Mouse (Mus musculus): ENCODE data around the gene Gapdhs. TPM values are rescaled to one million over a fixed set of nuclear protein-coding genes. Genes with fewer than 3 reads are reported as not detected.

The Gapdhs gene
- polyA plus RNA-seq, 1 experiment, result not detected

DNA sequence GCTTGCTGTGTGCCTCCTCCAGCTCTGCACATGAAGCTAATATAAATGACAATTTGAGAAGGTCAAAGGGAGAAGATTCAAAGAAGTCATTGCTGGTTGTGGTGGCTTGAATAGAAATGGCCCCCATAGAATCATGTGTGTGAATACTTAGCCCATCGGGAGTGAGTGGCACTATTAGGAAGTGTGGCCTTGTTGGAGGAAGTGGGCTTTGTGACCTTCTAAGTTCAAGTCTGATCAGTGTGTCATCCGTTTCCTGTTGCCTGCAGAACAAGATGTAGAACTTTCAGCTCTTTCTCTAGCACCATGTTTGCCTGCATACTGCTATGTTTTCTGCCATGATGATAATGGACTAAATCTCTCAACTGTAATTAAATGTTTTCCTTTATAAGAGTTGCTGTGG is 60.1 kb downstream of the Gapdhs start:
- TF ChIP-seq POLR2A (IDR thresholded peaks at IDR 0.05; ENCODE audit: borderline replicate concordance, low read depth, low read length) (no peak), CTCF (IDR thresholded peaks at IDR 0.05; ENCODE audit: low read depth, low read length) (no peak)
- H3K27ac ChIP-seq (ENCODE audit: insufficient read depth, low read depth, low read length), result no peak overlapping the region
- H3K4me1 ChIP-seq (ENCODE audit: control insufficient read depth, insufficient read depth, low read length), result peaks cover 5% of the 10 kb centered on the region
- no peak overlapping the region for H3K4me3 ChIP-seq (ENCODE audit: insufficient read depth, low read length)

DNA sequence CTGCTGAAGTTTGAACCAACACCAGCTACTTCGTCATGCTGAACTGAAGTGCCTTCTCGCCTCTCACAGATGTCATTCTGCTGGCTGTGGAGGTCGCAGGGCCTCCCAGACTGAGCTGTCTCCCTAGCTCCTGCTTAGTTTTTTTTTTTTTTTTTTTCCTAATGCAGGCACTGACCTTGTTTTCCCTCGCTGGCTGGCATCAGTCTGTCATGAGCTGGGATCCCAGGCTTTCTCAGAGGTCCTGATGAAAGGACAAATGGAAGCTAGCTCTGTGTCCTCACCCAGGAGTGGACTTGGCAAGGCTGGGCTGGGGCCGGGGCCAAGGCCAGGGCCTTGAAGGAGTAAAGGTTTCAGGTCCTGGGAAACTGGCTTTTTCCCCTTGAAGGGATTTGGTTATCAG is 61.6 kb downstream of the Gapdhs start:
- Histone ChIP-seq H3K4me1 (ENCODE audit: control insufficient read depth, insufficient read depth, low read length) (peaks cover 5% of the 10 kb centered on the region), H3K27ac (ENCODE audit: insufficient read depth, low read depth, low read length) (no peak overlapping the region), H3K4me3 (ENCODE audit: insufficient read depth, low read length) (no peak overlapping the region)
- TF ChIP-seq POLR2A (IDR thresholded peaks at IDR 0.05; ENCODE audit: borderline replicate concordance, low read depth, low read length) (no peak), CTCF (IDR thresholded peaks at IDR 0.05; ENCODE audit: low read depth, low read length) (no peak)

Other genes with a start within 250 kb of the Gapdhs start
- 8.4 and 9.5 TPM in 2 replicates for gene Arhgap33, start 208.6 kb downstream of the Gapdhs start, polyA plus RNA-seq (2012; ENCODE audit: insufficient read depth, insufficient read length, missing spikeins)
- 12.0 and 14.6 TPM in 2 replicates for gene Hspb6, start 191.5 kb downstream of the Gapdhs start, polyA plus RNA-seq (2012; ENCODE audit: insufficient read depth, insufficient read length, missing spikeins)
- 8.8 and 12.2 TPM in 2 replicates for gene Proser3, start 191.4 kb downstream of the Gapdhs start, polyA plus RNA-seq (2012; ENCODE audit: insufficient read depth, insufficient read length, missing spikeins)
- gene Lin37, start 183.8 kb downstream of the Gapdhs start, polyA plus RNA-seq (2012; ENCODE audit: insufficient read depth, insufficient read length, missing spikeins), result 29.6 and 44.3 TPM in 2 replicates
- gene U2af1l4, start 180.4 kb downstream of the Gapdhs start, polyA plus RNA-seq (2012; ENCODE audit: insufficient read depth, insufficient read length, missing spikeins), result 62.1 and 74.5 TPM in 2 replicates
- 7.9 and 12.2 TPM in 2 replicates for gene Gm49396, start 180.3 kb downstream of the Gapdhs start, polyA plus RNA-seq (2012; ENCODE audit: insufficient read depth, insufficient read length, missing spikeins)
- 204 and 236 TPM in 2 replicates for gene Psenen, start 180.1 kb downstream of the Gapdhs start, polyA plus RNA-seq (2012; ENCODE audit: insufficient read depth, insufficient read length, missing spikeins)
- gene Igflr1, start 178.3 kb downstream of the Gapdhs start, polyA plus RNA-seq (2012; ENCODE audit: insufficient read depth, insufficient read length, missing spikeins), result 1.3 and 2.1 TPM in 2 replicates
- gene Kmt2b, start 155.0 kb downstream of the Gapdhs start, polyA plus RNA-seq (2012; ENCODE audit: insufficient read depth, insufficient read length, missing spikeins), result 36.2 and 38.4 TPM in 2 replicates
- gene Zbtb32, start 144.8 kb downstream of the Gapdhs start, polyA plus RNA-seq (2012; ENCODE audit: insufficient read depth, insufficient read length, missing spikeins), result 0.45 TPM in 1 of 2 replicates, not detected in the other
- gene Upk1a, start 130.8 kb downstream of the Gapdhs start, polyA plus RNA-seq (2012; ENCODE audit: insufficient read depth, insufficient read length, missing spikeins), result not detected in 2 replicates
- 553 and 612 TPM in 2 replicates for gene Cox6b1, start 117.5 kb downstream of the Gapdhs start, polyA plus RNA-seq (2012; ENCODE audit: insufficient read depth, insufficient read length, missing spikeins)
- not detected in 2 replicates for gene Etv2, start 107.8 kb downstream of the Gapdhs start, polyA plus RNA-seq (2012; ENCODE audit: insufficient read depth, insufficient read length, missing spikeins)
- 59.6 and 69.7 TPM in 2 replicates for gene Rbm42, start 93.4 kb downstream of the Gapdhs start, polyA plus RNA-seq (2012; ENCODE audit: insufficient read depth, insufficient read length, missing spikeins)
- 16.8 and 18.7 TPM in 2 replicates for gene Haus5, start 78.7 kb downstream of the Gapdhs start, polyA plus RNA-seq (2012; ENCODE audit: insufficient read depth, insufficient read length, missing spikeins)
- not detected in 2 replicates for gene Pmis2, start 72.1 kb downstream of the Gapdhs start, polyA plus RNA-seq (2012; ENCODE audit: insufficient read depth, insufficient read length, missing spikeins)
- not detected in 2 replicates for gene 2200002J24Rik, start 44.8 kb downstream of the Gapdhs start, polyA plus RNA-seq (2012; ENCODE audit: insufficient read depth, insufficient read length, missing spikeins)
- not detected in 2 replicates for gene Atp4a, start 31.5 kb downstream of the Gapdhs start, polyA plus RNA-seq (2012; ENCODE audit: insufficient read depth, insufficient read length, missing spikeins)
- 74.6 and 80.3 TPM in 2 replicates for gene Tmem147, start 14.1 kb downstream of the Gapdhs start, polyA plus RNA-seq (2012; ENCODE audit: insufficient read depth, insufficient read length, missing spikeins)
- gene Sbsn, start 7.8 kb upstream of the Gapdhs start, polyA plus RNA-seq (2012; ENCODE audit: insufficient read depth, insufficient read length, missing spikeins), result 6.9 and 8.3 TPM in 2 replicates
- 1.7 and 3.6 TPM in 2 replicates for gene Dmkn, start 20.1 kb upstream of the Gapdhs start, polyA plus RNA-seq (2012; ENCODE audit: insufficient read depth, insufficient read length, missing spikeins)
- not detected in 2 replicates for gene Krtdap, start 44.2 kb upstream of the Gapdhs start, polyA plus RNA-seq (2012; ENCODE audit: insufficient read depth, insufficient read length, missing spikeins)
- gene Ffar2, start 80.1 kb upstream of the Gapdhs start, polyA plus RNA-seq (2012; ENCODE audit: insufficient read depth, insufficient read length, missing spikeins), result not detected in 2 replicates
- not detected in 2 replicates for gene Ffar3, start 112.5 kb upstream of the Gapdhs start, polyA plus RNA-seq (2012; ENCODE audit: insufficient read depth, insufficient read length, missing spikeins)
- not detected in 2 replicates for gene Ffar1, start 117.9 kb upstream of the Gapdhs start, polyA plus RNA-seq (2012; ENCODE audit: insufficient read depth, insufficient read length, missing spikeins)
- 6.8 and 8.0 TPM in 2 replicates for gene Cd22, start 136.7 kb upstream of the Gapdhs start, polyA plus RNA-seq (2012; ENCODE audit: insufficient read depth, insufficient read length, missing spikeins)
- 2.5 and 3.7 TPM in 2 replicates for gene Mag, start 171.2 kb upstream of the Gapdhs start, polyA plus RNA-seq (2012; ENCODE audit: insufficient read depth, insufficient read length, missing spikeins)
- gene Hamp2, start 181.0 kb upstream of the Gapdhs start, polyA plus RNA-seq (2012; ENCODE audit: insufficient read depth, insufficient read length, missing spikeins), result not detected in 2 replicates
- not detected in 2 replicates for gene Hamp, start 200.4 kb upstream of the Gapdhs start, polyA plus RNA-seq (2012; ENCODE audit: insufficient read depth, insufficient read length, missing spikeins)
- 208 and 246 TPM in 2 replicates for gene Usf2, start 213.1 kb upstream of the Gapdhs start, polyA plus RNA-seq (2012; ENCODE audit: insufficient read depth, insufficient read length, missing spikeins)
- 29.2 and 32.1 TPM in 2 replicates for gene Lsr, start 229.8 kb upstream of the Gapdhs start, polyA plus RNA-seq (2012; ENCODE audit: insufficient read depth, insufficient read length, missing spikeins)
- gene Fam187b, start 230.1 kb upstream of the Gapdhs start, polyA plus RNA-seq (2012; ENCODE audit: insufficient read depth, insufficient read length, missing spikeins), result 4.6 and 7.3 TPM in 2 replicates